Mouse (Mus musculus): ENCODE measurements around the gene Numa1. TPM values are rescaled to one million over a fixed set of nuclear protein-coding genes. Genes with fewer than 3 reads are reported as not detected.

Numa1 gene
- polyA plus RNA-seq, 1 experiment from 2014 or later, result 86.1 TPM

Other genes starting within 250 kb of the Numa1 start
- 1.9 and 2.4 TPM in 2 replicates for gene Phox2a, start 115.8 kb upstream of the Numa1 start, polyA plus RNA-seq (2016; fragmentation: Nextera tagmentation; extraction: Ambion mirVana)
- gene Inppl1, start 95.9 kb upstream of the Numa1 start, polyA plus RNA-seq (2016; fragmentation: Nextera tagmentation; extraction: Ambion mirVana), result 34.9 and 37.7 TPM in 2 replicates
- gene Folr2, start 76.9 kb upstream of the Numa1 start, polyA plus RNA-seq (2016; fragmentation: Nextera tagmentation; extraction: Ambion mirVana), result 1.2 and 1.3 TPM in 2 replicates
- 86.0 and 89.1 TPM in 2 replicates for gene Anapc15, start 70.4 kb upstream of the Numa1 start, polyA plus RNA-seq (2016; fragmentation: Nextera tagmentation; extraction: Ambion mirVana)
- 1.0 TPM in 1 of 2 replicates, not detected in the other for gene Folr1, start 63.3 kb upstream of the Numa1 start, polyA plus RNA-seq (2016; fragmentation: Nextera tagmentation; extraction: Ambion mirVana)
- 134 and 137 TPM in 2 replicates for gene Lamtor1, start 28.2 kb upstream of the Numa1 start, polyA plus RNA-seq (2016; fragmentation: Nextera tagmentation; extraction: Ambion mirVana)
- 0.56 and 0.74 TPM in 2 replicates for gene Tomt, start 27.8 kb upstream of the Numa1 start, polyA plus RNA-seq (2016; fragmentation: Nextera tagmentation; extraction: Ambion mirVana)
- gene Lrrc51, start 216 bp upstream of the Numa1 start, polyA plus RNA-seq (2016; fragmentation: Nextera tagmentation; extraction: Ambion mirVana), result 5.0 and 6.3 TPM in 2 replicates
- 4.1 and 5.3 TPM in 2 replicates for gene Il18bp, start 84.6 kb downstream of the Numa1 start, polyA plus RNA-seq (2016; fragmentation: Nextera tagmentation; extraction: Ambion mirVana)
- 29.1 and 30.2 TPM in 2 replicates for gene Rnf121, start 131.4 kb downstream of the Numa1 start, polyA plus RNA-seq (2016; fragmentation: Nextera tagmentation; extraction: Ambion mirVana)
- gene Xndc1, start 131.4 kb downstream of the Numa1 start, polyA plus RNA-seq (2016; fragmentation: Nextera tagmentation; extraction: Ambion mirVana), result 32.4 and 34.2 TPM in 2 replicates
- 2.5 and 2.6 TPM in 2 replicates for gene Xntrpc, start 131.6 kb downstream of the Numa1 start, polyA plus RNA-seq (2016; fragmentation: Nextera tagmentation; extraction: Ambion mirVana)
- 0.60 and 1.4 TPM in 2 replicates for gene Trpc2, start 149.0 kb downstream of the Numa1 start, polyA plus RNA-seq (2016; fragmentation: Nextera tagmentation; extraction: Ambion mirVana)
- gene Art1, start 167.6 kb downstream of the Numa1 start, polyA plus RNA-seq (2016; fragmentation: Nextera tagmentation; extraction: Ambion mirVana), result 3.3 and 4.6 TPM in 2 replicates
- 2.3 and 2.6 TPM in 2 replicates for gene Art5, start 175.4 kb downstream of the Numa1 start, polyA plus RNA-seq (2016; fragmentation: Nextera tagmentation; extraction: Ambion mirVana)
- not detected in 2 replicates for gene Chrna10, start 182.7 kb downstream of the Numa1 start, polyA plus RNA-seq (2016; fragmentation: Nextera tagmentation; extraction: Ambion mirVana)